Mouse (Mus musculus) hindbrain, embryonic 16.5 days (tissue): ENCODE measurements around the gene Slc9a1. TPM values are rescaled to one million over a fixed set of nuclear protein-coding genes. Genes with fewer than 3 reads are reported as not detected.

Experiments
- ATAC-seq: fragments of 200-750 bp; cut with Nextera tagmentation; 2 replicates; pipeline ENCODE4 v1.8.0; 2017; ENCODE audit warnings: moderate TSS enrichment, moderate library complexity
- H3K27ac ChIP-seq: fragments of 300-500 bp; sonication (generic); 2 replicates; pipeline ENCODE4 v1.5.1; 2014; ENCODE audit warnings: low read depth, mild to moderate bottlenecking, control low read depth, low read length, moderate library complexity
- H3K27me3 ChIP-seq: fragments of 300-500 bp; sonication (generic); replicated peaks from 2 replicates; pipeline ENCODE4 v1.6.1; 2014; ENCODE audit warnings: low read length; ENCODE audit not compliant: control insufficient read depth, insufficient read depth
- H3K36me3 ChIP-seq: fragments of 300-500 bp; sonication (generic); 2 replicates; pipeline ENCODE4 v1.6.1; 2014; ENCODE audit warnings: mild to moderate bottlenecking, low read length, moderate library complexity, mixed read lengths; ENCODE audit not compliant: control insufficient read depth, insufficient read depth
- H3K4me1 ChIP-seq: fragments of 300-500 bp; sonication (generic); 2 replicates; pipeline ENCODE4 v1.6.1; 2014; ENCODE audit warnings: low read depth, low read length; ENCODE audit not compliant: control insufficient read depth, insufficient read depth
- H3K4me2 ChIP-seq: fragments of 300-500 bp; sonication (generic); 2 replicates; pipeline ENCODE4 v1.6.1; 2014; ENCODE audit warnings: mild to moderate bottlenecking, low read length, control low read depth, moderate library complexity
- H3K4me3 ChIP-seq: fragments of 300-500 bp; sonication (generic); 2 replicates; pipeline ENCODE4 v1.5.1; 2014; ENCODE audit warnings: mild to moderate bottlenecking, low read length, control low read depth, moderate library complexity
- H3K9ac ChIP-seq: fragments of 300-500 bp; sonication (generic); 2 replicates; pipeline ENCODE4 v1.6.1; 2014; ENCODE audit warnings: low read depth, mild to moderate bottlenecking, control low read depth, low read length, moderate library complexity
- H3K9me3 ChIP-seq: fragments of 300-500 bp; sonication (generic); 2 replicates; pipeline ENCODE4 v1.6.1; 2014; ENCODE audit warnings: mild to moderate bottlenecking, low read length, moderate library complexity; ENCODE audit not compliant: control insufficient read depth
- WGBS: fragments of 180-500 bp; shearing (Covaris S2); extraction: QIAGEN DNeasy Blood & Tissue Kit; methylation state at CpG from one replicate; pipeline ENCODE4 v1.1.7; 2014; 5-methylcytosine and 5-hydroxymethylcytosine counted together
- microRNA-seq: library from miRNA; unstranded; fragments of <30 nt; microRNA quantifications from one replicate; pipeline ENCODE4, GENCODE M21; 2017
- polyA plus RNA-seq: library from polyadenylated mRNA; unstranded; fragments of >200 nt; fragmentation: Nextera tagmentation; extraction: Ambion mirVana; gene quantifications from 2 replicates; pipeline ENCODE4 v1.2.1, GENCODE M21; 2015

Gene Slc9a1
- polyA plus RNA-seq, 1 experiment from 2014 or later: 9.8 TPM

- Histone ChIP-seq H3K4me3 (no peak overlapping the region), H3K9me3 (peaks cover 3% of the 10 kb centered on the region; the same call in 1 of the 2 replicates), H3K9ac (no peak overlapping the region), H3K4me2 (no peak overlapping the region), H3K27me3 (peaks cover 10% of the 10 kb centered on the region), H3K4me1 (no peaks in the 10 kb centered on the region; the same call in 1 of the 2 replicates), H3K36me3 (no peaks in the 10 kb centered on the region), H3K27ac (no peak overlapping the region)
- 80% methylated on average over 7 of the region's 7 CpGs for WGBS
- ATAC-seq: no peak
Measured at GRCm38 (mm10) chr4:133471135-133471821, 101.8 kb downstream of the Slc9a1 start.

Small RNAs within 50 kb of the gene (microRNA-seq; reads per million reads assigned to microRNA genes)
- gene Mir5122: 1.9 reads per million

Other genes starting within 250 kb of the Slc9a1 start
- 22.7 and 23.2 TPM in 2 replicates for gene Wasf2, start 239.2 kb upstream of the Slc9a1 start, polyA plus RNA-seq
- 5.6 and 8.3 TPM in 2 replicates for gene Cd164l2, start 157.6 kb upstream of the Slc9a1 start, polyA plus RNA-seq
- 2.5 TPM in 2 replicates for gene Gpr3, start 157.2 kb upstream of the Slc9a1 start, polyA plus RNA-seq
- 2.6 and 4.2 TPM in 2 replicates for gene Map3k6, start 128.9 kb upstream of the Slc9a1 start, polyA plus RNA-seq
- 0.44 and 0.54 TPM in 2 replicates for gene Sytl1, start 106.6 kb upstream of the Slc9a1 start, polyA plus RNA-seq
- gene Tmem222, start 91.9 kb upstream of the Slc9a1 start, polyA plus RNA-seq: 121 and 130 TPM in 2 replicates
- gene Wdtc1, start 16.2 kb upstream of the Slc9a1 start, polyA plus RNA-seq: 18.8 and 21.3 TPM in 2 replicates
- gene Tent5b, start 110.4 kb downstream of the Slc9a1 start, polyA plus RNA-seq: 0.32 and 0.36 TPM in 2 replicates
- 5.8 and 12.1 TPM in 2 replicates for gene Trnp1, start 128.8 kb downstream of the Slc9a1 start, polyA plus RNA-seq
- 0.39 and 0.50 TPM in 2 replicates for gene Kdf1, start 149.3 kb downstream of the Slc9a1 start, polyA plus RNA-seq
- gene Nudc, start 176.3 kb downstream of the Slc9a1 start, polyA plus RNA-seq: 246 and 265 TPM in 2 replicates
- gene Nr0b2, start 183.7 kb downstream of the Slc9a1 start, polyA plus RNA-seq: 0.36 TPM in 1 of 2 replicates, not detected in the other
- 5.9 and 7.6 TPM in 2 replicates for gene Gpatch3, start 205.0 kb downstream of the Slc9a1 start, polyA plus RNA-seq
- 16.6 and 16.9 TPM in 2 replicates for gene Gpn2, start 214.7 kb downstream of the Slc9a1 start, polyA plus RNA-seq
- gene Sfn, start 232.5 kb downstream of the Slc9a1 start, polyA plus RNA-seq: 2.1 and 2.2 TPM in 2 replicates